Mouse (Mus musculus): ENCODE measurements around the gene Arhgef3.

DNA sequence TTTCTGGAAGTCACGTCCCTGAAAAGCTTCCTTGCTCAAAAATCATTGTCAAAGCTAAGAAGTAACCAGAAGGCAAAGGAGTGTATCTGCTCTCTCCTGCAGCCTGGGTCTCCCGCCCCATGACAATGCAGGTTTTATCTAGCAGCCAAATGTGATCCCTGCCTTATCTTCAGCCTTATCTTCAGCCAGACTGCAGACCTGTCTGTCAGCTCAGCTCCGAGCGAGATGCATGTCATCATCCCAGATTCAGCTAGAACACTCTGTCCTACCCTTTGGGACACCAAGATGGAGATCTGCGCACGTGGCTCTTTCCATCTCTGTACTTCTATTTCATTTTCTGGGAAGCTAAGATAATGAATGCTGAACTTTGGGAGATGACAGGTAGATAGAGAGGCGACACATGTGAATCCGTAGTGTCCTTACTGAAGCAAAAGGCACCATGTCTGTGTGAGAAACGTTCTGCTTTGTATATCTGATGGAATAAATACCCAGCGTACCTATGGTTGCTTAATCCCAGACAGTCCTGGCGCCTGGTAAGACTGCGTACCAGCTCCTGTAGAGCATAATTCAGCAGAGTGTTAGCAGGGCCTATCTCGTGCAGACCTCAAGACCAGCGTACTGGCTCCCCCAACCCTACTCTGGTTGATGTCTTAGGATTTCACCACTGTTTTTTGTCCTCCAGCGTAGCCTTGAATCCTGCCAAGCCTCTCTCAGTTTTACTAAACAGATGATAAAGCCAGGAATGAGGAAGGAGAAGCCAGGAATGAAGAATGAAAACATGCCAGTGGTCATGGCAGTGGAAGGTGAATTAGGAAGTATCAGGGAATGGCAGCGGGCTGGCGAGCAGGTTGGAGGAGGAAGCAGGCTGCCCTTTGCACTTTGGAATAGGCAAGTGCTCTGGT lies 235.4 kb downstream of the Arhgef3 start:
- no peak for TF ChIP-seq CTCF (IDR thresholded peaks at IDR 0.05)
- no peak for TF ChIP-seq POLR2A (IDR thresholded peaks at IDR 0.05; ENCODE audit: insufficient read depth, low read depth, low read length)
- 0 out of 2 replicates have a peak, but pooled peaks have one; percentile 18 for TF ChIP-seq EP300 (IDR thresholded peaks at IDR 0.05; ENCODE audit: insufficient read depth, low read depth, low read length)

All from heart, adult 2 months (tissue).